22 mouse cellular contexts compared by ENCODE assay signal in the genomic region with DNA sequence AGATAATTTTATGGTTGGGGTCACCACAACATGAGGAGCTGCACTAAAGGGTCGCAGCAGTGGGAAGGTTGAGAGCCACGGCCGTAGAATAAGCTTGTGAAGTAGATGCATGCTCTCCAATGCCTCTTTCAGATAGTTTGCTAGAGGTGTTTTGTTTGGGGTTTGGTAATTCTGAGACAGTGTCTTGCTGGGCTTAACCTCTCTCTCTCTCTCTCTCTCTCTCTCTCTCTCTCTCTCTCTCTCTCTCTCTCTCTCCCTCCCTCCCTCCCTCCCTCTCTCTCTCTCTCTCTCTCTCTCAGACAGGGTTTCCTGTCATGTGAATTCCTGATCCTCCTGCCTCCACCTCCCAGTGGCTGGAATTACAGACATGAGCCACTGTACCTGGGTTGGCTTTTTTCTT. TPM values are rescaled to one million over a fixed set of nuclear protein-coding genes. Genes with fewer than 3 reads are reported as not detected.
A peak's percentile ranks its signal among the peaks of the same experiment; 100 is the strongest.
DNase-seq lines count a peak whose midpoint lies in the region; TF ChIP-seq lines count a peak whose summit lies in the region.
"Had no signal": no experiment of that assay in that cellular context is flagged by ENCODE, and none has a peak within 500 bp of the region (broad histone marks: within the 10 kb centered on the region; RNA-seq: fewer than 3 reads in every experiment).

No protein-coding gene starts in this region.

- TF ChIP-seq EP300 in MEL (IDR thresholded peaks at IDR 0.05; ENCODE audit: low read depth in 1 of 2, low read length in 2 of 2): no peak

- no peaks in the 10 kb centered on the region for H3K36me3 ChIP-seq in thymus, adult 2 months (ENCODE audit: control insufficient read depth, insufficient read depth, low read length)
- H3K36me3 ChIP-seq in MEL (ENCODE audit: control insufficient read depth in 1 of 2, insufficient read depth in 2 of 2, low read length in 2 of 2) (peaks cover 0 to 34% of the 10 kb centered on the region in 2 experiments; a peak in 2 of 4 replicates), myocyte (ENCODE audit: control insufficient read depth, insufficient read depth) (no peaks in the 10 kb centered on the region)

- peaks cover 43% of the 10 kb centered on the region for H3K4me1 ChIP-seq in thymus, adult 2 months (replicated peaks; ENCODE audit: control insufficient read depth, insufficient read depth, low read length)
- H3K4me1 ChIP-seq in MEL (ENCODE audit: control insufficient read depth in 1 of 2, insufficient read depth in 2 of 2, low read length in 2 of 2): peaks cover 8 to 43% of the 10 kb centered on the region in 2 experiments

- peak overlapping the region; percentile 71 for H3K4me2 ChIP-seq in myocyte (ENCODE audit: low read depth)
- H3K4me2 ChIP-seq: embryonic facial prominence, embryonic 13.5 days; forebrain, embryonic 13.5 days; heart, embryonic 13.5 days; hindbrain, embryonic 14.5 days had no signal

- no peak for DNase-seq in thymus, adult 2 months
- DNase-seq in thymus, postnatal 25 days: no peak
- DNase-seq in MEL (ENCODE audit: low read depth, low spot score): peak; percentile 38
- no peak for DNase-seq in embryo, embryonic 10.5 days (ENCODE audit: low spot score)
- DNase-seq in c-Kit-positive CD71-positive TER-119-positive erythroid progenitor cells, embryonic 14.5 days (ENCODE audit: low spot score): no peak
- DNase-seq: cerebellum, adult 18-20 months; cerebellum, adult 9-10 months; cerebellum, postnatal 14 days; gastrocnemius, postnatal 10 days; gastrocnemius, postnatal 36 days; heart, adult 2 months; heart, postnatal 14 days; heart, postnatal 4 days had no signal

- no peak for TF ChIP-seq CTCF in thymus, adult 2 months (IDR thresholded peaks at IDR 0.05; ENCODE audit: borderline replicate concordance, control insufficient read depth, extremely low read depth, insufficient read depth, low read length, poor library complexity)
- TF ChIP-seq CTCF in MEL (IDR thresholded peaks at IDR 0.05 in 2 of 3, conservative IDR thresholded peaks at IDR 0.05 in 1 of 3; ENCODE audit: control insufficient read depth in 1 of 3, insufficient read depth in 1 of 3, low read depth in 2 of 3, low read length in 3 of 3, poor library complexity in 1 of 3, severe bottlenecking in 1 of 3): no peak

- peaks cover 3% of the 10 kb centered on the region; the same call in 1 of the 2 replicates for H3K79me2 ChIP-seq in MEL (ENCODE audit: control insufficient read depth, insufficient read depth, low read length, poor library complexity)
- no peaks in the 10 kb centered on the region for H3K79me2 ChIP-seq in myocyte (ENCODE audit: control insufficient read depth, insufficient read depth)

- H3ac ChIP-seq in myocyte (ENCODE audit: control insufficient read depth, insufficient read length): no peak overlapping the region

- no peak for TF ChIP-seq POLR2A in thymus, adult 2 months (IDR thresholded peaks at IDR 0.05; ENCODE audit: control insufficient read depth, extremely low read depth, insufficient read depth, low read length, poor library complexity)
- TF ChIP-seq POLR2A in MEL (IDR thresholded peaks at IDR 0.05; ENCODE audit: control insufficient read depth in 1 of 2, insufficient read depth in 1 of 2, low read depth in 1 of 2, low read length in 2 of 2, poor library complexity in 1 of 2) (no peak), myocyte (IDR thresholded peaks at IDR 0.05; ENCODE audit: insufficient read length, low read depth) (no peak)

- TF ChIP-seq RAD21 in MEL (IDR thresholded peaks at IDR 0.05; ENCODE audit: low read depth, low read length): no peak

- no peaks in the 10 kb centered on the region for H3K9me3 ChIP-seq in MEL (replicated peaks; ENCODE audit: insufficient read depth, low read length)
- H3K9me3 ChIP-seq: embryonic facial prominence, embryonic 10.5 days; embryonic facial prominence, embryonic 13.5 days; forebrain, embryonic 10.5 days; forebrain, embryonic 13.5 days; heart, embryonic 10.5 days; heart, embryonic 13.5 days had no signal

- WGBS in thymus, adult 2 months: 84% methylated on average over 3 of the region's 3 CpGs

- H3K9ac ChIP-seq in MEL (ENCODE audit: control insufficient read depth, low read depth, low read length, poor library complexity, severe bottlenecking): peak overlapping the region; percentile 63
- H3K9ac ChIP-seq: embryonic facial prominence, embryonic 13.5 days; forebrain, embryonic 13.5 days; hindbrain, embryonic 14.5 days had no signal

- no peak overlapping the region for H3K4me3 ChIP-seq in thymus, adult 2 months (ENCODE audit: control insufficient read depth, insufficient read depth, low read length)
- H3K4me3 ChIP-seq in MEL (ENCODE audit: control insufficient read depth in 1 of 2, insufficient read depth in 1 of 2, low read depth in 2 of 2, low read length in 2 of 2): peak overlapping the region; percentile 10 to 15; a peak in 3 of 4 replicates
- no peak overlapping the region for H3K4me3 ChIP-seq in myocyte
- H3K4me3 ChIP-seq: embryonic facial prominence, embryonic 10.5 days; embryonic facial prominence, embryonic 13.5 days; forebrain, embryonic 10.5 days; forebrain, embryonic 13.5 days; heart, adult 2 months; heart, embryonic 10.5 days; heart, embryonic 13.5 days had no signal

- H3K27ac ChIP-seq in thymus, adult 2 months (ENCODE audit: control insufficient read depth, insufficient read depth, low read length): peak overlapping the region; percentile 54; the same call in 1 of the 2 replicates
- peak overlapping the region; percentile 92 for H3K27ac ChIP-seq in MEL (ENCODE audit: control insufficient read depth, low read depth, low read length)
- H3K27ac ChIP-seq: embryonic facial prominence, embryonic 10.5 days; embryonic facial prominence, embryonic 13.5 days; forebrain, embryonic 10.5 days; forebrain, embryonic 13.5 days; heart, adult 2 months; heart, embryonic 13.5 days; hindbrain, embryonic 14.5 days; hindbrain, postnatal 0 days had no signal

- H3K27me3 ChIP-seq in thymus, adult 2 months (ENCODE audit: control insufficient read depth, insufficient read depth, low read length): no peaks in the 10 kb centered on the region
- H3K27me3 ChIP-seq in MEL (ENCODE audit: control insufficient read depth in 1 of 2, insufficient read depth in 2 of 2, low read length in 2 of 2) (no peaks in the 10 kb centered on the region), myocyte (ENCODE audit: control insufficient read depth, insufficient read depth, insufficient read length) (no peaks in the 10 kb centered on the region)
- H3K27me3 ChIP-seq: embryonic facial prominence, embryonic 13.5 days; forebrain, embryonic 13.5 days; heart, embryonic 13.5 days had no signal

TF ChIP-seq in MEL, 35 proteins besides CTCF, POLR2A, EP300 and RAD21:
- TF ChIP-seq JUND (IDR thresholded peaks at IDR 0.05; ENCODE audit: low read depth, low read length): peak; percentile 97
- no peak for TF ChIP-seq MXI1 (IDR thresholded peaks at IDR 0.05; ENCODE audit: low read depth, low read length)
TF ChIP-seq in MEL: peak in this region for 1.

TF ChIP-seq in myocyte, 11 proteins besides CTCF, POLR2A, EP300 and RAD21:
- no peak for TF ChIP-seq TCF3 (IDR thresholded peaks at IDR 0.05; ENCODE audit: insufficient read length, low read depth)
- no peak for TF ChIP-seq POLR2AphosphoS2 (IDR thresholded peaks at IDR 0.05; ENCODE audit: insufficient read length, low read depth)
- TF ChIP-seq USF1 (IDR thresholded peaks at IDR 0.05; ENCODE audit: low read depth): no peak
- TF ChIP-seq CEBPB (IDR thresholded peaks at IDR 0.05; ENCODE audit: insufficient read depth, poor library complexity, severe bottlenecking): no peak
- no peak for TF ChIP-seq MYOD1 (IDR thresholded peaks at IDR 0.05; ENCODE audit: control insufficient read depth in 1 of 3, insufficient read length in 2 of 3, low read depth in 2 of 3)
- no peak for TF ChIP-seq TCF12 (IDR thresholded peaks at IDR 0.05; ENCODE audit: insufficient read depth, poor library complexity, severe bottlenecking)
- no peak for TF ChIP-seq MAX (IDR thresholded peaks at IDR 0.05; ENCODE audit: low read depth)
- no peak for TF ChIP-seq SRF (IDR thresholded peaks at IDR 0.05; ENCODE audit: control insufficient read depth, insufficient read length, low read depth)
- no peak for TF ChIP-seq E2F4 (IDR thresholded peaks at IDR 0.05; ENCODE audit: insufficient read depth)
- no peak for TF ChIP-seq MYOG (IDR thresholded peaks at IDR 0.05; ENCODE audit: control insufficient read depth in 1 of 3, insufficient read depth in 1 of 3, insufficient read length in 2 of 3, low read depth in 2 of 3)
- no peak for TF ChIP-seq REST (IDR thresholded peaks at IDR 0.05; ENCODE audit: insufficient read depth, insufficient read length)

RNA-seq across cellular contexts. Expression of a gene that starts 3.6 kb away (rescaled TPM):
- polyA plus RNA-seq in thymus, adult 2 months (2012; rRNA removed): 188 and 213 TPM in 2 replicates
- 17.4 and 19.2 TPM in 2 replicates for total RNA-seq in MEL (2012; rRNA removed)
- polyA plus RNA-seq in MEL (2012; ENCODE audit: insufficient read depth in 1 of 2, insufficient read length in 2 of 2, low read depth in 1 of 2, low replicate concordance in 2 of 2, missing spikeins in 1 of 2) (10 to 100 TPM in 1 of 2 experiments, not detected in 1; 38.6 TPM), myocyte (2012; fragmentation: generic; extraction: Trizol) (35.7 TPM)

RNA-seq across cellular contexts. Expression of a gene that starts 13.0 kb away (rescaled TPM):
- polyA plus RNA-seq in thymus, adult 2 months (2012; rRNA removed): 21.6 and 27.3 TPM in 2 replicates
- 1.3 and 2.7 TPM in 2 replicates for total RNA-seq in MEL (2012; rRNA removed)
- polyA plus RNA-seq in MEL (2012; ENCODE audit: insufficient read depth in 1 of 2, insufficient read length in 2 of 2, low read depth in 1 of 2, low replicate concordance in 2 of 2, missing spikeins in 1 of 2) (1 to 10 TPM in 1 of 2 experiments, not detected in 1; 6.6 TPM), myocyte (2012; fragmentation: generic; extraction: Trizol) (0.54 TPM)

RNA-seq across cellular contexts. Expression of a gene that starts 30.5 kb away (rescaled TPM):
- 56.4 and 62.9 TPM in 2 replicates for polyA plus RNA-seq in thymus, adult 2 months (2012; rRNA removed)
- total RNA-seq in MEL (2012; rRNA removed): 11.6 and 13.7 TPM in 2 replicates
- polyA plus RNA-seq in MEL (2012; ENCODE audit: insufficient read depth in 1 of 2, insufficient read length in 2 of 2, low read depth in 1 of 2, low replicate concordance in 2 of 2, missing spikeins in 1 of 2): 10 to 100 TPM in 1 of 2 experiments, not detected in 1; 32.3 TPM
- 64.1 TPM for polyA plus RNA-seq in myocyte (2012; fragmentation: generic; extraction: Trizol)

RNA-seq across cellular contexts. Expression of a gene that starts 31.8 kb away (rescaled TPM):
- polyA plus RNA-seq in thymus, adult 2 months (2012; rRNA removed): 22.9 and 24.9 TPM in 2 replicates
- total RNA-seq in MEL (2012; rRNA removed): 47.6 and 58.1 TPM in 2 replicates
- 10 to 100 TPM in 1 of 2 experiments, not detected in 1; 47.1 TPM for polyA plus RNA-seq in MEL (2012; ENCODE audit: insufficient read depth in 1 of 2, insufficient read length in 2 of 2, low read depth in 1 of 2, low replicate concordance in 2 of 2, missing spikeins in 1 of 2)
- polyA plus RNA-seq in myocyte (2012; fragmentation: generic; extraction: Trizol): 83.3 TPM

RNA-seq across cellular contexts. Expression of a gene that starts 33.9 kb away (rescaled TPM):
- 97.7 and 105 TPM in 2 replicates for polyA plus RNA-seq in thymus, adult 2 months (2012; rRNA removed)
- 20.3 and 28.2 TPM in 2 replicates for total RNA-seq in MEL (2012; rRNA removed)
- polyA plus RNA-seq in MEL (2012; ENCODE audit: insufficient read depth in 1 of 2, insufficient read length in 2 of 2, low read depth in 1 of 2, low replicate concordance in 2 of 2, missing spikeins in 1 of 2) (10 to 100 TPM in 1 of 2 experiments, not detected in 1; 26.1 TPM), myocyte (2012; fragmentation: generic; extraction: Trizol) (38.4 TPM)

Comparison
In these comparisons a context has a peak if more than half of its experiments do, and no peak if none do; other contexts are left out.
1. H3K4me3 ChIP-seq: peak in MEL (2 of 2); none in thymus, adult 2 months (single experiment) and myocyte (single experiment).